Mouse (Mus musculus): ENCODE data around the gene 1700012B09Rik. TPM values are rescaled to one million over a fixed set of nuclear protein-coding genes. Genes with fewer than 3 reads are reported as not detected.

The 1700012B09Rik gene
- total and polyA plus RNA-seq, 3 experiments, result not detected

DNA sequence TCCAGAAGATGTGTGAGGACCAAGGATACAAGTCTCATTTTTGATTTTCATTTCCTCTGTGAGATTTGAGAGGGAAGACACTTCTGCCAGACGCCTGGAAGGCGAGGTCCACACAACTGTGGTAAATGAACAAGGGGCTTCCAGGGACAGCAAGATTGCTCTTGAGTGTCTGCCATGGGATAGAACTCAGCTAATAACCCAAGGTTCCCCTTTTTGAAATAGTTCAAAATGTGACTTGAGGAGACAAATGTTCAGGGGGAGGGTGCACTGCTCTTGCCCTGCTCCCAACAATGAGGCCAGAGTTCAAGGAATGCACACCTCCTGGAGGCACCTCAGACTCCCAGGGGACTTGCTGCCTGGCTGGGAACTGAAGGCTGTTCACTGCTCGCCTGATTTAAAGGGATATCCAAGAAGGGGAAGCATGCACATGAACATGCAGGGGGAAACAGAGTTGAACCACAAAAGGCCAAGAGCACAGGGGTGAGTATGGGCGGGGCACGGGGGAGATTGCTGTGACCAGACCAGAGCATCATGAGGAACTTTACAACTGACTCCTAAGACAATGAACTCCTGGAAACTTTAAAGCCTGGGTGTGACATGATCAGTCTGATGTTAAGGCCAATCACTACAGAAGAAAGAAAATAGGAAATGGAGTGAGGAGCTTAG lies 45.9 kb downstream of the 1700012B09Rik start:
- Histone ChIP-seq H3K27ac (ENCODE audit: control insufficient read depth, low read depth, low read length) (no peak overlapping the region), H3K27me3 (ENCODE audit: control insufficient read depth in 1 of 2, insufficient read depth in 2 of 2, low read length in 2 of 2) (peaks cover 4 to 12% of the 10 kb centered on the region in 2 experiments), H3K79me2 (ENCODE audit: control insufficient read depth, insufficient read depth, low read length, poor library complexity) (no peaks in the 10 kb centered on the region), H3K4me1 (ENCODE audit: control insufficient read depth in 1 of 2, insufficient read depth in 2 of 2, low read length in 2 of 2) (no peaks in the 10 kb centered on the region), H3K36me3 (ENCODE audit: control insufficient read depth in 1 of 2, insufficient read depth in 2 of 2, low read length in 2 of 2) (peaks cover 2 to 4% of the 10 kb centered on the region in 2 experiments; a peak in 2 of 4 replicates), H3K4me3 (ENCODE audit: control insufficient read depth in 1 of 2, insufficient read depth in 1 of 2, low read depth in 2 of 2, low read length in 2 of 2) (no peak overlapping the region), H3K9ac (ENCODE audit: control insufficient read depth, low read depth, low read length, poor library complexity, severe bottlenecking) (no peak overlapping the region), H3K9me3 (replicated peaks; ENCODE audit: insufficient read depth, low read length) (no peaks in the 10 kb centered on the region)
- peak; percentile 76 for DNase-seq (ENCODE audit: low read depth, low spot score)
- TF ChIP-seq ZNF384 (IDR thresholded peaks at IDR 0.05; ENCODE audit: low read depth, low read length) (no peak), HCFC1 (IDR thresholded peaks at IDR 0.05; ENCODE audit: low read depth, low read length) (no peak), MEF2A (IDR thresholded peaks at IDR 0.05; ENCODE audit: extremely low read depth, insufficient replicate concordance, low read depth, low read length, poor library complexity, severe bottlenecking) (no peak), MYB (IDR thresholded peaks at IDR 0.05; ENCODE audit: low read depth, low read length) (no peak), SIN3A (IDR thresholded peaks at IDR 0.05; ENCODE audit: low read length) (no peak), MYC (IDR thresholded peaks at IDR 0.05; ENCODE audit: low read depth, low read length) (no peak), EP300 (IDR thresholded peaks at IDR 0.05; ENCODE audit: low read depth in 1 of 2, low read length in 2 of 2) (no peak), TAL1 (IDR thresholded peaks at IDR 0.05; ENCODE audit: low read length) (no peak), ZKSCAN1 (IDR thresholded peaks at IDR 0.05; ENCODE audit: low read depth, low read length) (no peak), KAT2A (conservative IDR thresholded peaks at IDR 0.05; ENCODE audit: low read depth, low read length) (no peak), ELF1 (IDR thresholded peaks at IDR 0.05; ENCODE audit: low read depth, low read length) (no peak)

GRCm38 (mm10) chr9:14721610-14722009 lies 49.2 kb downstream of the 1700012B09Rik start:
- Histone ChIP-seq H3K4me1 (ENCODE audit: control insufficient read depth in 1 of 2, insufficient read depth in 2 of 2, low read length in 2 of 2) (peaks cover 12 to 14% of the 10 kb centered on the region in 2 experiments), H3K36me3 (ENCODE audit: control insufficient read depth in 1 of 2, insufficient read depth in 2 of 2, low read length in 2 of 2) (peaks cover 4 to 18% of the 10 kb centered on the region in 2 experiments; a peak in 3 of 4 replicates), H3K9ac (ENCODE audit: control insufficient read depth, low read depth, low read length, poor library complexity, severe bottlenecking) (no peak overlapping the region), H3K27me3 (ENCODE audit: control insufficient read depth in 1 of 2, insufficient read depth in 2 of 2, low read length in 2 of 2) (no peaks in the 10 kb centered on the region), H3K9me3 (replicated peaks; ENCODE audit: insufficient read depth, low read length) (no peaks in the 10 kb centered on the region), H3K4me3 (ENCODE audit: control insufficient read depth in 1 of 2, insufficient read depth in 1 of 2, low read depth in 2 of 2, low read length in 2 of 2) (no peak overlapping the region), H3K27ac (ENCODE audit: control insufficient read depth, low read depth, low read length) (no peak overlapping the region), H3K79me2 (ENCODE audit: control insufficient read depth, insufficient read depth, low read length, poor library complexity) (no peaks in the 10 kb centered on the region)
- TF ChIP-seq HCFC1 (IDR thresholded peaks at IDR 0.05; ENCODE audit: low read depth, low read length) (no peak), MEF2A (IDR thresholded peaks at IDR 0.05; ENCODE audit: extremely low read depth, insufficient replicate concordance, low read depth, low read length, poor library complexity, severe bottlenecking) (no peak), MAFK (IDR thresholded peaks at IDR 0.05; ENCODE audit: borderline replicate concordance, low read depth, low read length) (peak; percentile 93), MYB (IDR thresholded peaks at IDR 0.05; ENCODE audit: low read depth, low read length) (no peak), POLR2A (IDR thresholded peaks at IDR 0.05; ENCODE audit: control insufficient read depth in 1 of 2, insufficient read depth in 1 of 2, low read depth in 1 of 2, low read length in 2 of 2, poor library complexity in 1 of 2) (no peak), CTCF (IDR thresholded peaks at IDR 0.05 in 2 of 3, conservative IDR thresholded peaks at IDR 0.05 in 1 of 3; ENCODE audit: control insufficient read depth in 1 of 3, insufficient read depth in 1 of 3, low read depth in 2 of 3, low read length in 3 of 3, poor library complexity in 1 of 3, severe bottlenecking in 1 of 3) (no peak), CHD2 (IDR thresholded peaks at IDR 0.05; ENCODE audit: low read length) (no peak), ZC3H11A (IDR thresholded peaks at IDR 0.05; ENCODE audit: low read depth, low read length) (no peak)
- DNase-seq (ENCODE audit: low read depth, low spot score), result no peak

All from MEL (cell line).